Mouse (Mus musculus): Measurements from ENCODE around the gene Ntrk2.

- TF ChIP-seq CTCF (IDR thresholded peaks at IDR 0.05; ENCODE audit: low read depth, low read length) (no peak), POLR2A (IDR thresholded peaks at IDR 0.05; ENCODE audit: extremely low read depth, insufficient read depth, low read length) (no peak)
Measured at GRCm38 (mm10) chr13:58940208-58940607, 133.8 kb downstream of the Ntrk2 start.
